Mouse (Mus musculus) layer of hippocampus, postnatal 25 days (tissue): Measurements from ENCODE around the gene Acer1. TPM values are rescaled to one million over a fixed set of nuclear protein-coding genes. Genes with fewer than 3 reads are reported as not detected.

Experiments
- DNase-seq, 2 experiments: peaks; one replicate each; pipeline ENCODE4 v3.0.0; 2022; ENCODE audit warnings: mixed read lengths in 2 of 2, low spot score in 1 of 2; ENCODE audit errors: extremely low spot score in 1 of 2
- total RNA-seq, 2 experiments: library from RNA; stranded (reverse); gene quantifications; 2 replicates each; pipeline ENCODE4 v1.2.3; 2021

Acer1 gene
- total RNA-seq = not detected

- DNase-seq = no peak
Measured at GRCm38 (mm10) chr17:56982013-56982412, at the start of gene Acer1. Gene Acer1, minus strand, starts transcription at chr17:56982126.

- DNase-seq = peak; percentile 40 to 45
Measured at GRCm38 (mm10) chr17:57030931-57031660, 49.2 kb upstream of the Acer1 start, which contains the start of gene Khsrp. Gene Khsrp, minus strand, starts transcription at chr17:57031522.

DNA sequence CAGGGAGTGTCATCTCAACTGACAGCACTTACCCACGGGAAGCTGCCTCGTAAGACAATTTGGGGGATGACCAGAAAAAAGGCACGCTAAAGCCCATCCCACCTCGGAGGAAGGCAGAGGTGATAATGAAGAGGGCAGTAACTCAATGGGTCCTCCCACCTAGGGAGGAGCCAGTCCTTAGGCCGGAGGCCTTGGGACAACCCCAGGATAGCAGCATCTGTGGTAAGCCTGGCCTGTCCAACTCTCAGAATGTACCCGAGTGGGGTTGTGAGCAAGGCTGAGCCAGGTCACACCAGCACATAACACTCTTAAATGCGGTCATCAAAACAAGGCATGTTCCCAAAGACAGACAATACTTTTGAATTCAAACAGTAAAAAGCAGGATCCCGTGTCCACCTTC is 47.8 kb upstream of the Acer1 start:
- no peak for DNase-seq

DNA sequence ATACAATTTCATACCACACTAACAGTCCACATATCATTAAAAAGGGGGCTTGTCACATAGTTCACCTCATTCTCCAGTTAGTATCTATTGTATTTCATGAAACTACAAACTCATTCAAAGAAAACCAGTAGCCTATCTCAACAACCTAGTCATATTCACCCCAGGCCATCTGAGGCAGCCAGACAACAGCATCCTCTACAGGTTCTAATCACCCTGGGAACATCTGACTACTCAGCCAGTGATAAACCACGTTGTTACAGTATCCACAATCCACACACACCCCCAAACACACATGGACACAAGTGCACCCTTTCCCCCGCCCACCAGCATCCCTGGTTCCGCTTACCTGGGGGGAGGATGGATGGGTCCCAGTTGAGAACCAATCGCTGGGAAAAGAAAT is 45.5 kb upstream of the Acer1 start:
- no peak for DNase-seq

- DNase-seq = no peak
Measured at GRCm38 (mm10) chr17:57020960-57021359, 39.0 kb upstream of the Acer1 start.

DNA sequence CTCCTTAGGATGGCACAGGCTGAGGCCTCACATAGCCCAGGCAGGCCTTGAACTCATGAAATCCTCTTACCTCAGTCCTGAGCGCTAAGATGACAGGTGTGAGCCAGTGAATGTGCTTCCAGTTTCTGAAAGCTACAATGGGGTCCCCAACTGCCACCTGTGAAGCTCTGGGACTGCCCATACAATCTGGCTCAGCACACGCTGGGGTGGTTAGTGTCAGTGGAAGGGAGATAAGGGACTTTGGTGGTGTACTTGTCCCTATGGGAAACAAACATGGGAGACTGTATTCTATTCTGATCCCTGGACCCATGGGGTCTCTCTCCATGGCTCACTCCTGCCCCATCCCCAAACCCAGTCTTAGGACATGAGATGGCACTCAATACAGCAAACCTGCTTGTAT is 37.8 kb upstream of the Acer1 start:
- no peak for DNase-seq

- no peak for DNase-seq
Measured at GRCm38 (mm10) chr17:57012245-57012795, 30.4 kb upstream of the Acer1 start.

DNA sequence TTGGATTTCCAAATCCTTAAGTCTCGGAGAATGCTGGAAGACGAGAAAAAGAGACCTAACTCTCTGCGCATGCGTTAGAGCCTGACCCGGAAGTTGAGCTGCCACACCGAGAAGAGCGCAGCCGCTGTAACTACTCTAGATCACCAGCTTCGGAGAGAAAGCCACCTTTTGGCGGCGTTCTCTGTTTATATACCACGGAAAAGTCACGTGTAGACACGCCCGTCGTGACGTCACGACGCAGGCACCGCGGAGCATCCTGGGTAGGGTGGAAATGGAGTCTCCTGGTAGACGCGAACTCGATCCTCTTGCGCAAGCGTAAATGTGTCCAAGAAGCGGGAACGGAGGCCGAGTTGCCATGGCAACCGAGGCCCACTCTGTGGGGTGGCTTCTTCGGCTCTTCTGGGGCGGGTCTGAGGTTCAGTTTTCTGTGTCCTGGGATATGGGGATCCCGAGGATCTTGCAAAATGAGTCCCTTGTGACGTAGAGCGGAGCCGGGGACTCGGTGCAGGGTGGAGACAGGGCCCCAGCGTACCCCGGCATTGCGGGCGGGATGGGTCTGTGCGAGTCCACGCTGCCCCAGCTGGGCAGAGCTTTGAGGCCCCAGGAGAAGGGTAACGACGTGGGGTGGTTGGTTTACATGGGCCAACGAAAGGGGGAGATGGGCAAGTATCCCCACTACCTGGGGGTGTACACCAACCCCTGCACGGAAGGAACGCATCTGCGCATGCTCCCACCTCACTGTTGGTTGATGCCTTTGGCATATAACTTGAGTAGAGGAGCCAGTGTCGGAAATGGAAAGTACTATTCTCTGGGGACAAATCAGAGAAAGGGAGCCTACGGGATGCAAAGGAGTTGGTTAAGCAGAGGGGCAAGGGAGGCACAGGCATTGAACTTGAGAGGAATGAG is 29.6 kb upstream of the Acer1 start, which contains the start of the genes Gtf2f1 and Gm17949:
TSS of gene Gtf2f1 (minus strand) at position 53 of the 906 bp plus-strand sequence.
TSS of gene Gm17949 (plus strand) at position 234 of the 906 bp plus-strand sequence.
- DNase-seq = peak; percentile 86 to 87

DNA sequence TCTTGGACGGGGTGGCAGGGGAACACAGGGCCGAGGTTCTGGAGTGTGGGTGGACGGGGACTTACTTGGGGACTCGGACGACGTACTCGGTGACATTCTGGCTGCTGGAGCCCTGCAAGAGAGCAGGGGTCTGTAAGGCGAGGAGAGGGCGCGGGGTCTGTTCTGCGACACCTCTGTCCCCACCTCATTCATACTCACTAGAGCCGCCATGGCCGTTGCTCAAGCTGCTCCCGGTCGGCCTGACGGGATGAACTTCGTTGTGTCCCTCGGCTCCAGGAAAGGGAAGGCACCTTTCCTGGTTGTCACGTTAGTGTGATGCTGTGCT is 28.9 kb upstream of the Acer1 start:
- no peak for DNase-seq

GRCm38 (mm10) chr17:57007137-57007905 is 25.4 kb upstream of the Acer1 start:
- no peak for DNase-seq

- no peak for DNase-seq
Measured at GRCm38 (mm10) chr17:57003994-57004393, 22.1 kb upstream of the Acer1 start.

DNA sequence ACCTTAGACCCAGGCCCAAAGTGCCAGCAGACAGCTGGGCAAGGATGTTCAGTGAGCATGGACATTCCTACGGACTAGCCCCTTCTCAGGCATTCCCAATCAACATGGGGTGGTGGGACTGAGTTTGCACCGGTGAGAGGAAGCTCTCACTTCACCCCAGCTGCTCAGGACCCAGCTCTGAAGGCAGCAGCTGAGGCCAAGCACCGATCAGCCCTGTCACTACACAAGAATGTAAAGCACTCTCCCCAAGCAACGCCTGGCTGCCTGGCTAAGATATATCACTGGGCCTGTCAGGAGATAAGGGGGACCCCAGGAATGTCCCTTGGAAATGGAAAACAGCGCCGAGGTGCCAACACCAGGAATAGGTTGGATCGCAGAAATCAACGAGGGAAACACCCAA is 19.3 kb upstream of the Acer1 start:
- DNase-seq = no peak

- DNase-seq = no peak
Measured at GRCm38 (mm10) chr17:56999968-57000609, 18.2 kb upstream of the Acer1 start, which contains the start of gene Pspn. Gene Pspn, minus strand, starts transcription at chr17:57000018.

DNA sequence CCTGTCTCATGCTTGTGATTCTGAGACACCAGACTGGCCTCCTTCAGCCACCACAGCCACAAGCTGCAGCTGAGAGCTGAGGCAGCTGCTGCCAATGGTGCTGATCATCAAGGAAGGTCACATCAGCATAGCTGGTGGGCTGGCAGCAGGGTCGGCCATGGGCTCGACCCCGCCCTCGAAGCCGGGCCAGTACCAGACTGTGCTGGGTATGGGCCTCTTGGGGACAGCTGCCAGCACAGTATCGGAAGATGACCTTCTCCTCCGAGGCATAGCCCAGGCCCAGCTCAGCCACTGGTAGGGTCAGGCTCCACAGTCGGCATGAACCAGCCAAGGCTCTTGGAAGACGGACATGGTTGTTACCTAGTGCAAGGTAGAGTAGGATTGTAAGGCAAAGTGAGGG is 17.5 kb upstream of the Acer1 start:
- no peak for DNase-seq

DNA sequence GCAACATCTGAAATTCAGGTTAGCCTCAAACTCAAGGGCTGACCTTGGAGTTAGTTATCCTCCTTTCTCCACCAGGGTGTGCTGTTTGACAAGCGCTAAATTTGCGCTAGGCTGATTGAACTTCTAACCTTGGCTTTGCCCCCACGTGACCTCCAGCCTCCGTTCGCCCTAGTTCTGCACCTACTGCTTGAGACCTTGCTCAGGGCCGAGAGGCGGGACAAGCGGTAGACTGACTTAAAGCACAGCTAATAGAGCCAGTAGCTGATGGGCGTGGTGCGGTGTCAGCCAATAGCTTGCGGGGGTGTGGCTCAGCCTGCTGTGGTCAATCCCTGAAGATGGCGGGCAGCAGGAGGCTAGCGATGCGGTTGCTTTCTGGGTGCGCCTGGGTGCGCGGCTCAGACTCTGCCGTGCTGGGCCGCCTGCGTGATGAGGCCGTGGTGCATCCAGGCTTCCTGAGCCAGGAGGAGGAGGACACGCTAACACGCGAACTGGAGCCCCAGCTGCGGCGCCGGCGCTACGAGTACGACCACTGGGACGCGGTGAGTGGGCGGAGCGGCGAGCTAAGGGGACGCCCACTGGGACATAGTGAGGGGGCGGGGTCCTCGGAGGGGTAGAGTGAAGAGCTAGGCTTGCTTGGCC is 15.2 kb upstream of the Acer1 start, which contains the start of gene Alkbh7:
TSS of gene Alkbh7 (plus strand) at position 311 of the 639 bp plus-strand sequence.
- peak; percentile 74 to 82 for DNase-seq

- no peak for DNase-seq
Measured at GRCm38 (mm10) chr17:56996506-56996905, 14.6 kb upstream of the Acer1 start.

- no peak for DNase-seq
Measured at GRCm38 (mm10) chr17:56995046-56995445, 13.1 kb upstream of the Acer1 start.

DNA sequence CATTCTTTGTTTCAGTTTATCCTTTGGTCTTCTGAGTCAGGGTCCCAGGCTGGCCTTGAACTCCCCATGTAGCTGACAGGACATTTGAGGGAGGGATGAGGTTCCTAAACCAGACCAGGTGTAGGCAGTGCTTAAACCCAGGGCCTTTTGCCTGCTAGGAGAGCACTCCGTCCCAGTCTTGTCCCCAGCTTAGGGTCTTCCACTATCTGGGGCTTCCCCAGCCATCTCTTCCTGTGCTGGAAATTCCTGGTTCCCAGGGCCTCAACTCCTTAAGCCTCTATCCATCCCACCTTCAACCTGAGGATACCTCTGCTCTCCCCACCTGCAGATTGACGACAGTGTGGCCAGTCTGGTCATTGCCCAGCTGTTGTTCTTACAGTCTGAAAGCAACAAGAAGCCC is 9.0 kb upstream of the Acer1 start:
- peak in 1 of 2 experiments; percentile 4 for DNase-seq

DNA sequence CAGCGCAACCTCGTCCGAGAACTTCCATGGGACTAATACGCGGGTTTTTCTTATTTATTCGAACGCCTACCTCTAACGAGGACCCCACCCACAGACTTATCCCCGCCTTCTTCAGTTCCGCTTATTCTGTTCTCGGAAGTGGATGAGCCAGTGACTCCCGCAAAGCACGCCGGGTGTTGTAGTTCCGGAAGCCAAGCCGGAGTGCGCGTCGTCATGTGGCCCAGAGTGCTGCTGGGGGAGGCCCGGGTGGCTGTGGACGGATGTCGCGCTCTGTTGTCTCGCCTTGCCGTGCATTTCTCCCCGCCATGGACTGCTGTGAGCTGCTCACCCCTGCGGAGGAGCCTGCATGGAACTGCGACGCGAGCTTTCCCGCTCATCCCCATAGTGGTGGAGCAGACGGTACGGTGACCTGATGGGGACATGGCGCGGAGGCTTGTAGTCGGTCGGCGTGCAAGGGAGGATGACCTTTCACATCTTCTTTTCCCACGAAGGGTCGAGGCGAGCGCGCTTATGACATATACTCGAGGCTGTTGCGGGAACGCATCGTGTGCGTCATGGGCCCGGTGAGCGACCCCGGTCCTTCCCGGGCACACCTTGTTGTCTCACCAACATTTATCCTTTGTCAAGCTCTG is 8.3 kb upstream of the Acer1 start, which contains the start of gene Clpp:
TSS of gene Clpp (plus strand) at position 191 of the 632 bp plus-strand sequence.
- peak; percentile 80 to 86 for DNase-seq
